Mouse (Mus musculus): ENCODE data around the gene Rps27.
"Not testable (repeated sequence)": the region's sequence is repeated elsewhere in the genome, so short reads cannot be mapped to it uniquely, and the experiment has no call there.

The Rps27 gene

GRCm38 (mm10) chr3:90213377-90213866, at the start of gene Rps27, which contains the start of gene Rab13:
Gene Rps27, minus strand, starts transcription at chr3:90213651.
Gene Rab13, plus strand, starts transcription at chr3:90213695.
- DNase-seq (ENCODE audit: low read depth, low spot score): peak; percentile 95

- DNase-seq (ENCODE audit: low read depth, low spot score): no peak
Observed at GRCm38 (mm10) chr3:90258521-90258920, 45.1 kb upstream of the Rps27 start.

- no peak for DNase-seq (ENCODE audit: low read depth, low spot score)
Observed at GRCm38 (mm10) chr3:90256731-90257530, 43.5 kb upstream of the Rps27 start.

- no peak for DNase-seq (ENCODE audit: low read depth, low spot score)
Observed at GRCm38 (mm10) chr3:90255784-90256353, 42.4 kb upstream of the Rps27 start.

- DNase-seq (ENCODE audit: low read depth, low spot score): no peak
Observed at GRCm38 (mm10) chr3:90255194-90255565, 41.7 kb upstream of the Rps27 start.

- peak; percentile 19 for DNase-seq (ENCODE audit: low read depth, low spot score)
Observed at GRCm38 (mm10) chr3:90254419-90255193, 41.2 kb upstream of the Rps27 start.

GRCm38 (mm10) chr3:90253653-90254418, 40.4 kb upstream of the Rps27 start, which contains the start of gene Crtc2:
Gene Crtc2, plus strand, starts transcription at chr3:90254163.
- peak; percentile 97 for DNase-seq (ENCODE audit: low read depth, low spot score)

GRCm38 (mm10) chr3:90253174-90253573, 39.7 kb upstream of the Rps27 start:
- DNase-seq (ENCODE audit: low read depth, low spot score): not testable (repeated sequence)

- not testable (repeated sequence) for DNase-seq (ENCODE audit: low read depth, low spot score)
Observed at GRCm38 (mm10) chr3:90252659-90253058, 39.2 kb upstream of the Rps27 start.

GRCm38 (mm10) chr3:90251731-90252226, 38.3 kb upstream of the Rps27 start:
- DNase-seq (ENCODE audit: low read depth, low spot score): not testable (repeated sequence)

- no peak for DNase-seq (ENCODE audit: low read depth, low spot score)
Observed at GRCm38 (mm10) chr3:90250791-90251190, 37.3 kb upstream of the Rps27 start.

GRCm38 (mm10) chr3:90248746-90249100, 35.3 kb upstream of the Rps27 start:
- DNase-seq (ENCODE audit: low read depth, low spot score): no peak

GRCm38 (mm10) chr3:90247960-90248745, 34.7 kb upstream of the Rps27 start, which contains the start of gene Slc39a1:
Gene Slc39a1, plus strand, starts transcription at chr3:90248172.
- DNase-seq (ENCODE audit: low read depth, low spot score): peak; percentile 96

- no peak for DNase-seq (ENCODE audit: low read depth, low spot score)
Observed at GRCm38 (mm10) chr3:90247630-90247959, 34.1 kb upstream of the Rps27 start.

- no peak for DNase-seq (ENCODE audit: low read depth, low spot score)
Observed at GRCm38 (mm10) chr3:90245406-90245805, 32.0 kb upstream of the Rps27 start.

GRCm38 (mm10) chr3:90242984-90243775, 29.7 kb upstream of the Rps27 start, which contains the start of gene Creb3l4:
Gene Creb3l4, minus strand, starts transcription at chr3:90243512.
- DNase-seq (ENCODE audit: low read depth, low spot score): peak; percentile 72

- no peak for DNase-seq (ENCODE audit: low read depth, low spot score)
Observed at GRCm38 (mm10) chr3:90241669-90242358, 28.4 kb upstream of the Rps27 start.

GRCm38 (mm10) chr3:90241251-90241650, 27.8 kb upstream of the Rps27 start:
- no peak for DNase-seq (ENCODE audit: low read depth, low spot score)
